Mouse (Mus musculus) gastrocnemius, postnatal 4 days (tissue): ENCODE measurements at regions not wholly inside any gene's neighbourhood (a gene's known extent, or its start where the extent isn't known, plus 50 kb on each side); places are given as distances from the start of the nearest gene placed in this dataset.

Experiments used
- DNase-seq, 2 experiments: peaks; one replicate each; pipeline ENCODE4 v3.0.0; 2021 to 2022; ENCODE audit warnings: low spot score in 2 of 2, mixed read lengths in 2 of 2

- no peak for DNase-seq
Measured at GRCm38 (mm10) chr4:70160525-70161224, 249.6 kb downstream of the Cdk5rap2 start.

- DNase-seq: no peak
Measured at GRCm38 (mm10) chr4:70160062-70160461, 250.2 kb downstream of the Cdk5rap2 start.

- DNase-seq: no peak
Measured at GRCm38 (mm10) chr4:70153179-70153578, 257.1 kb downstream of the Cdk5rap2 start.

- DNase-seq: no peak
Measured at GRCm38 (mm10) chr4:70109011-70109410, 301.2 kb downstream of the Cdk5rap2 start.

- DNase-seq: no peak
Measured at GRCm38 (mm10) chr4:70105776-70106175, 304.5 kb downstream of the Cdk5rap2 start.

GRCm38 (mm10) chr4:70097353-70097752, 312.9 kb downstream of the Cdk5rap2 start:
- peak in 1 of 2 experiments; percentile 54 for DNase-seq

GRCm38 (mm10) chr4:70078206-70078605, 332.0 kb downstream of the Cdk5rap2 start:
- no peak for DNase-seq

GRCm38 (mm10) chr4:70062516-70062915, 347.7 kb downstream of the Cdk5rap2 start:
- no peak for DNase-seq

GRCm38 (mm10) chr4:70058831-70059544, 351.3 kb downstream of the Cdk5rap2 start:
- no peak for DNase-seq

GRCm38 (mm10) chr4:70053136-70053535, 357.1 kb downstream of the Cdk5rap2 start:
- DNase-seq: no peak

- DNase-seq: no peak
Measured at GRCm38 (mm10) chr4:70038241-70038640, 372.0 kb downstream of the Cdk5rap2 start.

GRCm38 (mm10) chr4:70035912-70036311, 374.3 kb downstream of the Cdk5rap2 start:
- no peak for DNase-seq

GRCm38 (mm10) chr4:70032497-70032896, 377.7 kb downstream of the Cdk5rap2 start:
- DNase-seq: no peak

- DNase-seq: no peak
Measured at GRCm38 (mm10) chr4:70026848-70027247, 383.4 kb downstream of the Cdk5rap2 start.

GRCm38 (mm10) chr4:70024838-70025376, 385.3 kb downstream of the Cdk5rap2 start:
- no peak for DNase-seq

- no peak for DNase-seq
Measured at GRCm38 (mm10) chr4:70020905-70021470, 389.3 kb downstream of the Cdk5rap2 start.

- no peak for DNase-seq
Measured at GRCm38 (mm10) chr4:70012220-70012580, 398.0 kb downstream of the Cdk5rap2 start.

GRCm38 (mm10) chr4:70011491-70012219, 398.6 kb downstream of the Cdk5rap2 start:
- DNase-seq: peak in 1 of 2 experiments; percentile 14

- DNase-seq: no peak
Measured at GRCm38 (mm10) chr4:70010466-70010865, 399.8 kb downstream of the Cdk5rap2 start.

GRCm38 (mm10) chr4:70004966-70005365, 405.3 kb downstream of the Cdk5rap2 start:
- DNase-seq: no peak

- DNase-seq: no peak
Measured at GRCm38 (mm10) chr4:69993226-69993625, 417.0 kb downstream of the Cdk5rap2 start.
